Mouse (Mus musculus) adrenal gland, postnatal 14 days (tissue): Measurements from ENCODE around the gene Sox5. TPM values are rescaled to one million over a fixed set of nuclear protein-coding genes. Genes with fewer than 3 reads are reported as not detected.

Source experiments
- DNase-seq: peaks from one replicate; pipeline ENCODE4 v3.0.0; 2021; ENCODE audit warnings: mixed read lengths
- total RNA-seq: library from RNA; stranded (reverse); gene quantifications from 2 replicates; pipeline ENCODE4 v1.2.3, GENCODE M21; 2021

Gene Sox5
- total RNA-seq, 1 experiment from 2014 or later = 18.5 TPM

- DNase-seq = no peak
Observed at GRCm38 (mm10) chr6:144016929-144017328, 764.8 kb downstream of the Sox5 start.

GRCm38 (mm10) chr6:144011880-144012524 is 769.8 kb downstream of the Sox5 start:
- DNase-seq = no peak

GRCm38 (mm10) chr6:144010995-144011394 is 770.8 kb downstream of the Sox5 start:
- no peak for DNase-seq

GRCm38 (mm10) chr6:144010285-144010684 is 771.5 kb downstream of the Sox5 start:
- no peak for DNase-seq

- no peak for DNase-seq
Observed at GRCm38 (mm10) chr6:144005132-144005531, 776.6 kb downstream of the Sox5 start.

GRCm38 (mm10) chr6:143998201-143998600 is 783.6 kb downstream of the Sox5 start:
- no peak for DNase-seq

GRCm38 (mm10) chr6:143997616-143998015 is 784.2 kb downstream of the Sox5 start:
- DNase-seq = no peak

- DNase-seq = no peak
Observed at GRCm38 (mm10) chr6:143995046-143995445, 786.7 kb downstream of the Sox5 start.

- DNase-seq = no peak
Observed at GRCm38 (mm10) chr6:143987548-143987947, 794.2 kb downstream of the Sox5 start.

GRCm38 (mm10) chr6:143980131-143980530 is 801.6 kb downstream of the Sox5 start:
- DNase-seq = no peak

GRCm38 (mm10) chr6:143967724-143968400 is 813.9 kb downstream of the Sox5 start:
- DNase-seq = no peak

- DNase-seq = no peak
Observed at GRCm38 (mm10) chr6:143960487-143960886, 821.3 kb downstream of the Sox5 start.

- DNase-seq = no peak
Observed at GRCm38 (mm10) chr6:143960081-143960480, 821.7 kb downstream of the Sox5 start.

GRCm38 (mm10) chr6:143958372-143958771 is 823.4 kb downstream of the Sox5 start:
- DNase-seq = no peak

- DNase-seq = no peak
Observed at GRCm38 (mm10) chr6:143957063-143957462, 824.7 kb downstream of the Sox5 start.

GRCm38 (mm10) chr6:143948553-143949308 is 833.0 kb downstream of the Sox5 start:
- DNase-seq = no peak

GRCm38 (mm10) chr6:143948071-143948470 is 833.7 kb downstream of the Sox5 start:
- DNase-seq = no peak

GRCm38 (mm10) chr6:143943126-143943525 is 838.7 kb downstream of the Sox5 start:
- no peak for DNase-seq

- no peak for DNase-seq
Observed at GRCm38 (mm10) chr6:143941291-143941785, 840.4 kb downstream of the Sox5 start.

GRCm38 (mm10) chr6:143923146-143923545 is 858.6 kb downstream of the Sox5 start:
- no peak for DNase-seq

- no peak for DNase-seq
Observed at GRCm38 (mm10) chr6:143918405-143918947, 863.3 kb downstream of the Sox5 start.

- DNase-seq = no peak
Observed at GRCm38 (mm10) chr6:143916152-143916735, 865.5 kb downstream of the Sox5 start.
